Comparison of ENCODE assay signal across 8 mouse cellular contexts in genomic region chr11:116854279-116854678, GRCm38 (mm10). TPM values are rescaled to one million over a fixed set of nuclear protein-coding genes. Genes with fewer than 3 reads are reported as not detected.
DNase-seq lines count a peak whose midpoint lies in the region; ATAC-seq and TF ChIP-seq lines count a peak whose summit lies in the region.

No protein-coding gene starts in this region.

- peaks cover 49% of the 10 kb centered on the region for H3K79me3 ChIP-seq in C2C12 (ENCODE audit: low read depth)

- H3K79me2 ChIP-seq in C2C12 (ENCODE audit: control insufficient read depth, insufficient read depth) = peaks cover 74% of the 10 kb centered on the region

- H3ac ChIP-seq in C2C12 (ENCODE audit: control insufficient read depth, insufficient read length, low read depth) = peak overlapping the region; percentile 73

- H3K36me3 ChIP-seq in heart, embryonic 10.5 days = peaks cover 39% of the 10 kb centered on the region
- peaks cover 55% of the 10 kb centered on the region for H3K36me3 ChIP-seq in C2C12 (ENCODE audit: control insufficient read depth, insufficient read depth)
- peaks cover 40% of the 10 kb centered on the region for H3K36me3 ChIP-seq in forebrain, embryonic 14.5 days (ENCODE audit: control insufficient read depth, insufficient read depth, low read length)
- H3K36me3 ChIP-seq in liver, embryonic 15.5 days (replicated peaks) = peaks cover 33% of the 10 kb centered on the region

- no peaks in the 10 kb centered on the region for H3K9me3 ChIP-seq in heart, embryonic 10.5 days
- no peaks in the 10 kb centered on the region for H3K9me3 ChIP-seq in forebrain, embryonic 14.5 days (replicated peaks; ENCODE audit: control insufficient read depth, low read length)
- no peaks in the 10 kb centered on the region for H3K9me3 ChIP-seq in liver, embryonic 15.5 days (replicated peaks)

- TF ChIP-seq CTCF in C2C12 (IDR thresholded peaks at IDR 0.05; ENCODE audit: control insufficient read depth, insufficient read depth, insufficient read length) = no peak

- intact Hi-C loops in heart, postnatal 14 days (cut with DNase I) = no loop called here
- intact Hi-C loops in gastrocnemius, postnatal 14 days (cut with DNase I; ENCODE audit: low total_unique reads) = no loop called here

- 33% methylated on average over 10 of the region's 10 CpGs for WGBS in heart, embryonic 10.5 days
- WGBS in forebrain, embryonic 14.5 days = 49% methylated on average over 10 of the region's 10 CpGs
- 22% methylated on average over 10 of the region's 10 CpGs for WGBS in liver, embryonic 15.5 days (ENCODE audit: insufficient replicate concordance)

- DNase-seq in heart, embryonic 10.5 days (ENCODE audit: low spot score) = no peak
- no peak for DNase-seq in heart, postnatal 14 days
- DNase-seq in forebrain, embryonic 14.5 days (ENCODE audit: low spot score) = no peak
- DNase-seq in ovary, postnatal 36 days (ENCODE audit: low spot score) = no peak
- no peak for DNase-seq in gastrocnemius, postnatal 14 days

- H3K4me2 ChIP-seq in forebrain, embryonic 14.5 days (ENCODE audit: low read length) = peak overlapping the region; percentile 74
- H3K4me2 ChIP-seq in liver, embryonic 15.5 days = peak overlapping the region; percentile 85

- peak overlapping the region; percentile 98 for H3K4me3 ChIP-seq in heart, embryonic 10.5 days
- peak overlapping the region; percentile 98 for H3K4me3 ChIP-seq in C2C12 (ENCODE audit: insufficient read depth, poor library complexity, severe bottlenecking)
- peak overlapping the region; percentile 99 for H3K4me3 ChIP-seq in forebrain, embryonic 14.5 days (ENCODE audit: low read depth, low read length)
- peak overlapping the region; percentile 99 for H3K4me3 ChIP-seq in liver, embryonic 15.5 days (replicated peaks)

- H3K9ac ChIP-seq in forebrain, embryonic 14.5 days (ENCODE audit: low read length) = peak overlapping the region; percentile 96
- H3K9ac ChIP-seq in liver, embryonic 15.5 days = peak overlapping the region; percentile 89

- no peak for ATAC-seq in forebrain, embryonic 14.5 days
- no peak for ATAC-seq in liver, embryonic 15.5 days (ENCODE audit: insufficient read depth)
- no peak for ATAC-seq in frontal cortex, adult (ENCODE audit: low TSS enrichment)

- no peaks in the 10 kb centered on the region for H3K27me3 ChIP-seq in heart, embryonic 10.5 days (ENCODE audit: insufficient read depth, poor library complexity, severe bottlenecking)
- H3K27me3 ChIP-seq in C2C12 (ENCODE audit: control insufficient read depth, insufficient read depth, insufficient read length) = no peaks in the 10 kb centered on the region
- H3K27me3 ChIP-seq in forebrain, embryonic 14.5 days (replicated peaks; ENCODE audit: control insufficient read depth, insufficient read depth, low read length) = no peaks in the 10 kb centered on the region
- H3K27me3 ChIP-seq in liver, embryonic 15.5 days = no peaks in the 10 kb centered on the region

- H3K27ac ChIP-seq in heart, embryonic 10.5 days = peak overlapping the region; percentile 99; the same call in 1 of the 2 replicates
- no peak overlapping the region for H3K27ac ChIP-seq in forebrain, embryonic 14.5 days (ENCODE audit: low read depth, low read length)
- H3K27ac ChIP-seq in liver, embryonic 15.5 days (replicated peaks) = peak overlapping the region; percentile 99

- H3K4me1 ChIP-seq in heart, embryonic 10.5 days = peaks cover 19% of the 10 kb centered on the region
- peaks cover 22% of the 10 kb centered on the region for H3K4me1 ChIP-seq in forebrain, embryonic 14.5 days (ENCODE audit: control insufficient read depth, insufficient read depth, low read length)
- H3K4me1 ChIP-seq in liver, embryonic 15.5 days (replicated peaks) = peaks cover 23% of the 10 kb centered on the region

TF ChIP-seq in C2C12, 6 proteins besides CTCF, POLR2A, EP300 and RAD21:
- TF ChIP-seq MAX (IDR thresholded peaks at IDR 0.05) = no peak
- no peak for TF ChIP-seq USF1 (IDR thresholded peaks at IDR 0.05; ENCODE audit: low read depth)

RNA-seq across cellular contexts. Expression of gene Srsf2, which starts 1.4 kb away (rescaled TPM):
- 577 and 728 TPM in 2 replicates for polyA plus RNA-seq in heart, embryonic 10.5 days (2016; fragmentation: Nextera tagmentation; extraction: Ambion mirVana)
- 100 to 1,000 TPM; 125 to 133 TPM for total RNA-seq in heart, postnatal 14 days (2021)
- 326 TPM for polyA plus RNA-seq in C2C12 (2012; fragmentation: generic; extraction: Trizol)
- polyA plus RNA-seq in forebrain, embryonic 14.5 days (2014; fragmentation: Nextera tagmentation; extraction: Ambion mirVana) = 639 and 644 TPM in 2 replicates
- 388 and 413 TPM in 2 replicates for polyA plus RNA-seq in liver, embryonic 15.5 days (2015; fragmentation: Nextera tagmentation; extraction: Ambion mirVana)
- total RNA-seq in gastrocnemius, postnatal 14 days (2021) = 10 to 100 TPM; 73.0 to 80.9 TPM

RNA-seq across cellular contexts. Expression of gene Mfsd11, which starts 2.0 kb away (rescaled TPM):
- 27.0 and 27.1 TPM in 2 replicates for polyA plus RNA-seq in heart, embryonic 10.5 days (2016; fragmentation: Nextera tagmentation; extraction: Ambion mirVana)
- total RNA-seq in heart, postnatal 14 days (2021) = 10 to 100 TPM; 39.8 to 40.4 TPM
- 34.0 TPM for polyA plus RNA-seq in C2C12 (2012; fragmentation: generic; extraction: Trizol)
- polyA plus RNA-seq in forebrain, embryonic 14.5 days (2014; fragmentation: Nextera tagmentation; extraction: Ambion mirVana) = 31.8 and 46.6 TPM in 2 replicates
- polyA plus RNA-seq in liver, embryonic 15.5 days (2015; fragmentation: Nextera tagmentation; extraction: Ambion mirVana) = 9.4 and 11.8 TPM in 2 replicates
- 10 to 100 TPM; 22.3 to 27.2 TPM for total RNA-seq in gastrocnemius, postnatal 14 days (2021)

RNA-seq across cellular contexts. Expression of gene Jmjd6, which starts 11.0 kb away (rescaled TPM):
- polyA plus RNA-seq in heart, embryonic 10.5 days (2016; fragmentation: Nextera tagmentation; extraction: Ambion mirVana) = 89.1 and 114 TPM in 2 replicates
- 10 to 100 TPM; 34.4 to 37.3 TPM for total RNA-seq in heart, postnatal 14 days (2021)
- 74.4 TPM for polyA plus RNA-seq in C2C12 (2012; fragmentation: generic; extraction: Trizol)
- polyA plus RNA-seq in forebrain, embryonic 14.5 days (2014; fragmentation: Nextera tagmentation; extraction: Ambion mirVana) = 64.6 and 81.1 TPM in 2 replicates
- polyA plus RNA-seq in liver, embryonic 15.5 days (2015; fragmentation: Nextera tagmentation; extraction: Ambion mirVana) = 27.4 and 29.8 TPM in 2 replicates
- total RNA-seq in gastrocnemius, postnatal 14 days (2021) = 10 to 100 TPM; 19.5 to 21.4 TPM

RNA-seq across cellular contexts. Expression of gene Mettl23, which starts 11.2 kb away (rescaled TPM):
- polyA plus RNA-seq in heart, embryonic 10.5 days (2016; fragmentation: Nextera tagmentation; extraction: Ambion mirVana) = 58.9 and 66.9 TPM in 2 replicates
- 10 to 100 TPM; 37.3 to 37.8 TPM for total RNA-seq in heart, postnatal 14 days (2021)
- polyA plus RNA-seq in C2C12 (2012; fragmentation: generic; extraction: Trizol) = 15.1 TPM
- polyA plus RNA-seq in forebrain, embryonic 14.5 days (2014; fragmentation: Nextera tagmentation; extraction: Ambion mirVana) = 79.2 and 100 TPM in 2 replicates
- 31.7 and 36.6 TPM in 2 replicates for polyA plus RNA-seq in liver, embryonic 15.5 days (2015; fragmentation: Nextera tagmentation; extraction: Ambion mirVana)
- total RNA-seq in gastrocnemius, postnatal 14 days (2021) = 10 to 100 TPM; 24.1 to 24.7 TPM

RNA-seq across cellular contexts. Expression of gene Mxra7, which starts 26.4 kb away (rescaled TPM):
- polyA plus RNA-seq in heart, embryonic 10.5 days (2016; fragmentation: Nextera tagmentation; extraction: Ambion mirVana) = 13.2 and 17.9 TPM in 2 replicates
- 10 to 100 TPM; 27.7 to 32.1 TPM for total RNA-seq in heart, postnatal 14 days (2021)
- polyA plus RNA-seq in C2C12 (2012; fragmentation: generic; extraction: Trizol) = 70.2 TPM
- polyA plus RNA-seq in forebrain, embryonic 14.5 days (2014; fragmentation: Nextera tagmentation; extraction: Ambion mirVana) = 3.6 and 3.8 TPM in 2 replicates
- 1.3 and 1.8 TPM in 2 replicates for polyA plus RNA-seq in liver, embryonic 15.5 days (2015; fragmentation: Nextera tagmentation; extraction: Ambion mirVana)
- total RNA-seq in gastrocnemius, postnatal 14 days (2021) = 10 to 100 TPM; 23.1 to 29.6 TPM
